Mouse (Mus musculus) erythroblast, embryonic 14.5 days (primary cell): Measurements from ENCODE around the gene Tm6sf1.

Source experiments
- GATA1 ChIP-seq: IDR thresholded peaks from 2 replicates; pipeline ENCODE4 v1.6.1; 2012; ENCODE audit warnings: low read length, inconsistent platforms, mixed read lengths
- TAL1 ChIP-seq: IDR thresholded peaks from 3 replicates; pipeline ENCODE4 v1.6.1; 2012; ENCODE audit warnings: low read length, inconsistent platforms, mixed read lengths

GRCm38 (mm10) chr7:81918316-81918715 is 59.5 kb downstream of the Tm6sf1 start:
- TF ChIP-seq TAL1, result no peak
- no peak for TF ChIP-seq GATA1
